Mouse (Mus musculus) bone marrow, adult 2 months (tissue): ENCODE results near the gene Snx18.

Experiments used
- CTCF ChIP-seq: fragments of 200-500 bp; IDR thresholded peaks from 2 replicates; pipeline ENCODE4 v1.5.1; 2011; ENCODE audit warnings: low read length, control low read depth; ENCODE audit not compliant: control insufficient read depth, insufficient read depth
- POLR2A ChIP-seq: fragments of 200-500 bp; IDR thresholded peaks from 2 replicates; pipeline ENCODE4 v1.6.1; 2011; ENCODE audit warnings: low read depth, mild to moderate bottlenecking, control low read depth, low read length, borderline replicate concordance; ENCODE audit not compliant: control insufficient read depth

GRCm38 (mm10) chr13:113601831-113602604 is 16.3 kb downstream of the Snx18 start:
- TF ChIP-seq CTCF (no peak), POLR2A (no peak)
